Mouse (Mus musculus): Measurements from ENCODE around the gene Ciao1.

- TF ChIP-seq CTCF (IDR thresholded peaks at IDR 0.05; ENCODE audit: control insufficient read depth, insufficient read depth, insufficient replicate concordance, low read depth, low read length): no peak
- no peak for TF ChIP-seq POLR2A (IDR thresholded peaks at IDR 0.05; ENCODE audit: control insufficient read depth, low read depth, low read length)
These were observed 40.7 kb downstream of the Ciao1 start for GRCm38 (mm10) chr2:127206916-127207315.

All from testis, adult 2 months (tissue).